Mouse (Mus musculus) lung, embryonic 16.5 days (tissue): ENCODE data around the gene Pak4. TPM values are rescaled to one million over a fixed set of nuclear protein-coding genes. Genes with fewer than 3 reads are reported as not detected.
A peak's percentile ranks its signal among the peaks of the same experiment; 100 is the strongest.

Experiments used
- ATAC-seq: fragments of 200-750 bp; cut with Nextera tagmentation; 2 replicates; pipeline ENCODE4 v1.8.0; 2017; ENCODE audit warnings: low read depth, mild to moderate bottlenecking, moderate library complexity
- H3K27ac ChIP-seq: fragments of 300-500 bp; sonication (generic); 2 replicates; pipeline ENCODE4 v1.5.1; 2014; ENCODE audit warnings: mild to moderate bottlenecking, control low read depth, low read length
- H3K27me3 ChIP-seq: fragments of 300-500 bp; sonication (generic); 2 replicates; pipeline ENCODE4 v1.6.1; 2014; ENCODE audit warnings: low read depth, low read length, mixed read lengths; ENCODE audit not compliant: control insufficient read depth, insufficient read depth
- H3K36me3 ChIP-seq: fragments of 300-500 bp; sonication (generic); 2 replicates; pipeline ENCODE4 v1.6.1; 2014; ENCODE audit warnings: low read length; ENCODE audit not compliant: control insufficient read depth, insufficient read depth
- H3K4me1 ChIP-seq: fragments of 300-500 bp; sonication (generic); replicated peaks from 2 replicates; pipeline ENCODE4 v1.6.1; 2014; ENCODE audit warnings: low read length, mixed read lengths; ENCODE audit not compliant: control insufficient read depth, insufficient read depth
- H3K4me2 ChIP-seq: fragments of 300-500 bp; sonication (generic); 2 replicates; pipeline ENCODE4 v1.6.1; 2014; ENCODE audit warnings: low read depth, low read length, control low read depth
- H3K4me3 ChIP-seq: fragments of 300-500 bp; sonication (generic); 2 replicates; pipeline ENCODE4 v1.5.1; 2014; ENCODE audit warnings: mild to moderate bottlenecking, low read length, control low read depth
- H3K9ac ChIP-seq: fragments of 300-500 bp; sonication (generic); 2 replicates; pipeline ENCODE4 v1.6.1; 2014; ENCODE audit warnings: low read length, control low read depth
- H3K9me3 ChIP-seq: fragments of 300-500 bp; sonication (generic); 2 replicates; pipeline ENCODE4 v1.6.1; 2016; ENCODE audit warnings: low read length; ENCODE audit not compliant: control insufficient read depth
- WGBS: fragments of 180-500 bp; shearing (Covaris S2); extraction: QIAGEN DNeasy Blood & Tissue Kit; methylation state at CpG from one replicate; pipeline ENCODE4 v1.1.7; 2014; 5-methylcytosine and 5-hydroxymethylcytosine counted together
- polyA plus RNA-seq: library from polyadenylated mRNA; unstranded; fragments of >200 nt; fragmentation: Nextera tagmentation; extraction: Ambion mirVana; gene quantifications from 2 replicates; pipeline ENCODE4 v1.2.1, GENCODE M21; 2015

Gene Pak4
- polyA plus RNA-seq, 1 experiment from 2014 or later, result 60.5 TPM

- no peak overlapping the region for H3K9ac ChIP-seq
- H3K9me3 ChIP-seq, result no peaks in the 10 kb centered on the region
- H3K27ac ChIP-seq, result peak overlapping the region; percentile 77
- no peak overlapping the region for H3K4me3 ChIP-seq
- H3K27me3 ChIP-seq, result no peaks in the 10 kb centered on the region
- no peak overlapping the region for H3K4me2 ChIP-seq
- WGBS, result 34% methylated on average over 4 of the region's 4 CpGs
- H3K36me3 ChIP-seq, result peaks cover 27% of the 10 kb centered on the region
- peaks cover 24% of the 10 kb centered on the region for H3K4me1 ChIP-seq
- peak; percentile 91 for ATAC-seq
These were observed 39.5 kb downstream of the Pak4 start for GRCm38 (mm10) chr7:28558486-28558885.

GRCm38 (mm10) chr7:28557708-28558107 is 40.3 kb downstream of the Pak4 start:
- peaks cover 24% of the 10 kb centered on the region for H3K4me1 ChIP-seq
- H3K4me3 ChIP-seq, result no peak overlapping the region
- H3K36me3 ChIP-seq, result peaks cover 19% of the 10 kb centered on the region
- H3K4me2 ChIP-seq, result no peak overlapping the region
- no peak for ATAC-seq
- H3K9me3 ChIP-seq, result no peaks in the 10 kb centered on the region
- H3K27ac ChIP-seq, result peak overlapping the region; percentile 59
- no peak overlapping the region for H3K9ac ChIP-seq
- WGBS, result 60% methylated on average over 6 of the region's 6 CpGs
- H3K27me3 ChIP-seq, result no peaks in the 10 kb centered on the region

GRCm38 (mm10) chr7:28557069-28557468 is 40.9 kb downstream of the Pak4 start:
- Histone ChIP-seq H3K27ac (no peak overlapping the region), H3K27me3 (no peaks in the 10 kb centered on the region), H3K9me3 (no peaks in the 10 kb centered on the region), H3K9ac (no peak overlapping the region), H3K36me3 (peaks cover 14% of the 10 kb centered on the region), H3K4me3 (no peak overlapping the region), H3K4me1 (peaks cover 24% of the 10 kb centered on the region), H3K4me2 (no peak overlapping the region)
- ATAC-seq, result no peak
- 52% methylated on average over 5 of the region's 5 CpGs for WGBS

GRCm38 (mm10) chr7:28555939-28556535 is 41.9 kb downstream of the Pak4 start:
- 9% methylated on average over 5 of the region's 5 CpGs for WGBS
- no peak for ATAC-seq

GRCm38 (mm10) chr7:28553076-28553475 is 44.9 kb downstream of the Pak4 start:
- no peak for ATAC-seq
- H3K27me3 ChIP-seq, result no peaks in the 10 kb centered on the region; the same call in 1 of the 2 replicates
- no peak overlapping the region for H3K9ac ChIP-seq
- no peaks in the 10 kb centered on the region for H3K36me3 ChIP-seq
- H3K27ac ChIP-seq, result no peak overlapping the region
- no peak overlapping the region for H3K4me3 ChIP-seq
- H3K4me1 ChIP-seq, result peaks cover 8% of the 10 kb centered on the region
- 79% methylated on average over 6 of the region's 6 CpGs for WGBS
- H3K4me2 ChIP-seq, result no peak overlapping the region
- no peaks in the 10 kb centered on the region for H3K9me3 ChIP-seq

More at GRCm38 (mm10) chr7:28555939-28556535, 41.9 kb downstream of the Pak4 start:
- Histone ChIP-seq H3K4me3 (no peak overlapping the region), H3K9ac (no peak overlapping the region), H3K4me2 (no peak overlapping the region), H3K9me3 (no peaks in the 10 kb centered on the region), H3K27ac (no peak overlapping the region), H3K4me1 (peaks cover 24% of the 10 kb centered on the region), H3K27me3 (no peaks in the 10 kb centered on the region), H3K36me3 (peaks cover 12% of the 10 kb centered on the region)

- H3K4me3 ChIP-seq, result no peak overlapping the region
- no peak overlapping the region for H3K27ac ChIP-seq
- H3K4me1 ChIP-seq, result peaks cover 8% of the 10 kb centered on the region; the same call in 1 of the 2 replicates
- H3K4me2 ChIP-seq, result no peak overlapping the region
- no peak overlapping the region for H3K9ac ChIP-seq
- ATAC-seq, result no peak
- peaks cover 35% of the 10 kb centered on the region for H3K27me3 ChIP-seq
- H3K36me3 ChIP-seq, result no peaks in the 10 kb centered on the region
- WGBS, result 58% methylated on average over 7 of the region's 7 CpGs
- H3K9me3 ChIP-seq, result no peaks in the 10 kb centered on the region
These were observed 50.4 kb downstream of the Pak4 start for GRCm38 (mm10) chr7:28547628-28548027.

- H3K27ac ChIP-seq, result no peak within 1 kb of the TSS
- H3K9me3 ChIP-seq, result no peaks in the 10 kb centered on the region
- peaks cover 35% of the 10 kb centered on the region for H3K27me3 ChIP-seq
- H3K4me3 ChIP-seq, result peak within 1 kb of the TSS; percentile 12; the same call in 1 of the 2 replicates
- no peak for ATAC-seq
- peak within 1 kb of the TSS; percentile 35 for H3K4me2 ChIP-seq
- WGBS, result 6% methylated on average over 5 of the region's 5 CpGs
- H3K36me3 ChIP-seq, result no peaks in the 10 kb centered on the region
- H3K9ac ChIP-seq, result no peak within 1 kb of the TSS
- H3K4me1 ChIP-seq, result peaks cover 8% of the 10 kb centered on the region; the same call in 1 of the 2 replicates
These were observed 50.8 kb downstream of the Pak4 start, which contains the start of gene Nccrp1 for GRCm38 (mm10) chr7:28547154-28547553. TSS of gene Nccrp1 (minus strand) at chr7:28547254.

- Histone ChIP-seq H3K27ac (no peak overlapping the region), H3K4me3 (peak overlapping the region; percentile 12; the same call in 1 of the 2 replicates), H3K36me3 (no peaks in the 10 kb centered on the region), H3K4me1 (peaks cover 8% of the 10 kb centered on the region; the same call in 1 of the 2 replicates), H3K9me3 (no peaks in the 10 kb centered on the region), H3K4me2 (peak overlapping the region; percentile 35), H3K27me3 (peaks cover 35% of the 10 kb centered on the region), H3K9ac (no peak overlapping the region)
- under 1% methylated on average over 22 of the region's 22 CpGs for WGBS
- ATAC-seq, result no peak
These were observed 51.3 kb downstream of the Pak4 start for GRCm38 (mm10) chr7:28546649-28547048.

- Histone ChIP-seq H3K4me3 (no peak overlapping the region), H3K9me3 (no peaks in the 10 kb centered on the region), H3K27ac (no peak overlapping the region), H3K36me3 (no peaks in the 10 kb centered on the region), H3K9ac (no peak overlapping the region), H3K4me1 (peaks cover 8% of the 10 kb centered on the region; the same call in 1 of the 2 replicates), H3K27me3 (peaks cover 35% of the 10 kb centered on the region), H3K4me2 (no peak overlapping the region)
- 27% methylated on average over 7 of the region's 7 CpGs for WGBS
- ATAC-seq, result no peak
These were observed 52.1 kb downstream of the Pak4 start for GRCm38 (mm10) chr7:28545891-28546210.
